Mouse (Mus musculus): ENCODE data around the gene Fhod1. TPM values are rescaled to one million over a fixed set of nuclear protein-coding genes. Genes with fewer than 3 reads are reported as not detected.

The Fhod1 gene
- polyA plus RNA-seq, 1 experiment from 2014 or later = 1.6 TPM

DNA sequence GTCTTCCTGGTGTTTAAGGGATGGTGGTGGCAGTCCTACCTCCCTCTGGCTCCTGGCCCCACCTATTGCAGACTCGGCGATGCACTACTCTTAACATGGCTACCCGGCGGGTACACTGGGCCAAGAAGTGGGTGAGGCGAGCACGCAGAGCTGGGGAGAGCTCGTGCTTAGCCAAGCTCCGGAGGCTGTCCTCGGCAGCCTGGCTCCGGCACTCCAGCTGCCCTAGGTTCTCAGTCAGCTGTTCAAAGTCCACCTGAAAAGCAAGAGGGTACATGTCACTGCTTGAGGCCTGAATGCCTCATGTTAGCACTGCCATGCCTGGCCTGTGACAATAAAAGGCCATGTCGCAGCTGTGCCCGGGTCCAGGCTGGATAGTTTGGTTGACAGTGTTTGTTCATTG, 17.4 kb downstream of the Fhod1 start:
- Histone ChIP-seq H3K36me3 (ENCODE audit: control insufficient read depth, insufficient read depth, low read length) (peaks cover 34% of the 10 kb centered on the region), H3K4me3 (ENCODE audit: low read depth, low read length) (no peak overlapping the region), H3K4me1 (ENCODE audit: control insufficient read depth, insufficient read depth, low read length) (peaks cover 10% of the 10 kb centered on the region), H3K4me2 (no peak overlapping the region), H3K27ac (ENCODE audit: low read depth, low read length) (no peak overlapping the region), H3K9ac (ENCODE audit: low read length) (no peak overlapping the region), H3K9me3 (ENCODE audit: control insufficient read depth, low read length) (no peaks in the 10 kb centered on the region), H3K27me3 (ENCODE audit: control insufficient read depth, insufficient read depth, low read length) (no peaks in the 10 kb centered on the region)
- ATAC-seq (ENCODE audit: low FRiP score) (no peak), DNase-seq (ENCODE audit: low spot score, missing footprints) (no peak)
- 96% methylated on average over 12 of the region's 12 CpGs for WGBS

DNA sequence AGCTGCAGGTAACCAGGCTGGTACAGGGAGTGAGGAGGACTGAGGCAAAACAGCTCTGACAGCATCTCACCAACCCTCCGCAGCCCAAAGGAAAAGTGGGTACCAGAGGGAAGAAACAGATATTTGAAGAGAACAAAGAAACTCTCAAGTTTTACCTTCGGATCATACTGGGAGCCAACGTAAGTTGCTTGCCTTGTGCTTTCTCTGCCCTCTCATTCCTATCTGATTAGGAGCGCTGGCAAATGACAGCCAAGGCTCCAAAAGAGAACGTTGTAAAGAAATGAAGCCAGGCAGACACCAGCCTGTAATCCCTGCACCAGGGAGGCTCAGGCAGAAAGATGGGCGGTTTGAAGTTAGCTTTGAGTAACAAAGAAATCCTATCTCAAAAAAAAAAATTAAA, 20.8 kb downstream of the Fhod1 start:
- Histone ChIP-seq H3K36me3 (ENCODE audit: control insufficient read depth, insufficient read depth, low read length) (peaks cover 27% of the 10 kb centered on the region), H3K9ac (ENCODE audit: low read length) (peak overlapping the region; percentile 74), H3K27ac (ENCODE audit: low read depth, low read length) (no peak overlapping the region), H3K4me1 (ENCODE audit: control insufficient read depth, insufficient read depth, low read length) (peaks cover 12% of the 10 kb centered on the region), H3K4me3 (ENCODE audit: low read depth, low read length) (peak overlapping the region; percentile 77), H3K9me3 (ENCODE audit: control insufficient read depth, low read length) (no peaks in the 10 kb centered on the region), H3K4me2 (peak overlapping the region; percentile 78), H3K27me3 (ENCODE audit: control insufficient read depth, insufficient read depth, low read length) (no peaks in the 10 kb centered on the region)
- no peak for DNase-seq (ENCODE audit: low spot score, missing footprints)
- no peak for ATAC-seq (ENCODE audit: low FRiP score)
- 50% methylated on average over 6 of the region's 6 CpGs for WGBS

DNA sequence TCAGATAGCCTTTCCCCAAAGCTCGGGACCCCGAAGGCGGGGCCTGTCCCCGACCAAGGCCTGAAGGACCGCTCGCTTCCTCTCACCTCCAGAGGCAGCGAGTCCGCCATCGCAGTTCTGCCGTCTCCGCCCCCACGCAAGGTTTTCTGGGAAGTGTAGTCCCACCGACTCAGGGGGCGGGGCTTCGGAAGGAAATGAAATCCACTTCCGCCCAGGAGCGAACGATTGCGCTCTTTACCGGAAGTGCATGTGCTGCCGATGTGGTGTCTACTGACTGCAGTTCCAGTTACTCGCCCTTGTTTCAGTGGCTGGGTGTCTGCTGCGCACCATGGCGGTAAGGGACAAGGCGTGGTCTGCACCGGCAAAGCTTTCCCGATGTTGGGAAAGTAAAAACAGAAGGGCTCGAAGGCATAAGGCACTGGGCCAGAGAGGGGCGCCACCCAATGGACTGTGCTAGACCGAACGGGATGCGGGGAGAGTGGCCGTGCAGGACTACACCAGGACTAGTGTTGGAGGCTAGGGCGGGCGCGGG, 21.5 kb downstream of the Fhod1 start, which contains the start of the genes Lrrc29 and Tmem208:
Lrrc29 (minus strand) TSS at position 138 of the 532 bp plus-strand sequence.
Tmem208 (plus strand) TSS at position 214 of the 532 bp plus-strand sequence.
- Histone ChIP-seq H3K4me1 (ENCODE audit: control insufficient read depth, insufficient read depth, low read length) (peaks cover 12% of the 10 kb centered on the region), H3K36me3 (ENCODE audit: control insufficient read depth, insufficient read depth, low read length) (peaks cover 22% of the 10 kb centered on the region; the same call in 1 of the 2 replicates), H3K4me3 (ENCODE audit: low read depth, low read length) (peak within 1 kb of the TSS; percentile 77), H3K9me3 (ENCODE audit: control insufficient read depth, low read length) (no peaks in the 10 kb centered on the region), H3K9ac (ENCODE audit: low read length) (peak within 1 kb of the TSS; percentile 74), H3K27me3 (ENCODE audit: control insufficient read depth, insufficient read depth, low read length) (no peaks in the 10 kb centered on the region), H3K4me2 (peak within 1 kb of the TSS; percentile 78), H3K27ac (ENCODE audit: low read depth, low read length) (peak within 1 kb of the TSS; percentile 64)
- peak; percentile 99 for DNase-seq (ENCODE audit: low spot score, missing footprints)
- peak; percentile 94 for ATAC-seq (ENCODE audit: low FRiP score)
- WGBS = under 1% methylated on average over 36 of the region's 36 CpGs

DNA sequence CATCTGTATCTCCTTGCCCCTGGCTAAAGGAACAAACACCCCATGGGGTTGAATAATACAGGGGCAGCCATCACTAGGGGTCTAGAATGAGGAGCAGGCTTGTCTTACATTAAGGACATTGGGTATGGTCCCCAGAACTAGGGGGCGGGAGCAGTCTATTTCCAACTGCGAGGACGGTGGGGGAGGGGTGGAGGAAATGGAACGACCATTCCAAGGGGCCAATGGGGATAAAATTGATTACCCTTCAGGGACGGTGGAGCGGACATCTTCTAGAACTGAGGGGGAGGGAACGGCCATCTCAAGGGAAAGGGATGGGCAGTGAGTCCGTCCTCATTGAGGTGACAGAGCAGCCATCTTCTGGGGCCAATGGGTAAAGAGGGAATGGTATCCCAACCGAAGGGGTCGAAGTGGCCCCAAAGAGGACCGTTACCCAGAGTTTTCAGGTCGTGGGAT, 22.1 kb downstream of the Fhod1 start:
- peak; percentile 88 for DNase-seq (ENCODE audit: low spot score, missing footprints)

DNA sequence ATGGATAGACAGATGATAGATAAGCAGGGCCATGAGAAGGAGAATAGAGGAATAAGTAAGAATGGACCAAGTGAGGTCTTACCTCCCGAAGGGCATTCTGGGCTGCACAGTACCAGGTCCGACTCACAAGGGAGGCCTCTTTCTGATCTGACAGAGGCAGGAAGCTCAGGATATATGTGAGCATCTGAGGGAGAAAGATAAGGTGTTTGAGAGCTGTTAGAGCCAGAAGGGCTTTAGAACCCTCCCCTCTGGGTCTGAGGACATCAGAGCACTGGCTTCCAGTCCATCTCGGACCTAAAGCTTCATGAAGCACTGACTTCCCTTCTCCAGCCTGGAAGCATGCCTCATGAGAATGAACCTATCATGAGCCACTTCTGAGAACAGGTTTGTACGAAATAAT, 24.6 kb downstream of the Fhod1 start:
- WGBS = 89% methylated on average over 4 of the region's 4 CpGs
- Histone ChIP-seq H3K4me1 (ENCODE audit: control insufficient read depth, insufficient read depth, low read length) (peaks cover 12% of the 10 kb centered on the region), H3K27me3 (ENCODE audit: control insufficient read depth, insufficient read depth, low read length) (no peaks in the 10 kb centered on the region), H3K4me2 (no peak overlapping the region), H3K4me3 (ENCODE audit: low read depth, low read length) (no peak overlapping the region), H3K27ac (ENCODE audit: low read depth, low read length) (no peak overlapping the region), H3K36me3 (ENCODE audit: control insufficient read depth, insufficient read depth, low read length) (no peaks in the 10 kb centered on the region), H3K9me3 (ENCODE audit: control insufficient read depth, low read length) (no peaks in the 10 kb centered on the region), H3K9ac (ENCODE audit: low read length) (no peak overlapping the region)
- DNase-seq (ENCODE audit: low spot score, missing footprints) (no peak), ATAC-seq (ENCODE audit: low FRiP score) (no peak)

More for the DNA sequence above, 22.1 kb downstream of the Fhod1 start:
- Histone ChIP-seq H3K27ac (ENCODE audit: low read depth, low read length) (no peak overlapping the region), H3K4me2 (peak overlapping the region; percentile 78), H3K36me3 (ENCODE audit: control insufficient read depth, insufficient read depth, low read length) (peaks cover 17% of the 10 kb centered on the region; the same call in 1 of the 2 replicates), H3K9me3 (ENCODE audit: control insufficient read depth, low read length) (no peaks in the 10 kb centered on the region), H3K4me1 (ENCODE audit: control insufficient read depth, insufficient read depth, low read length) (peaks cover 12% of the 10 kb centered on the region), H3K27me3 (ENCODE audit: control insufficient read depth, insufficient read depth, low read length) (no peaks in the 10 kb centered on the region), H3K9ac (ENCODE audit: low read length) (peak overlapping the region; percentile 74), H3K4me3 (ENCODE audit: low read depth, low read length) (peak overlapping the region; percentile 77)
- ATAC-seq (ENCODE audit: low FRiP score) = peak; percentile 78
- WGBS = 1% methylated on average over 12 of the region's 12 CpGs

- Histone ChIP-seq H3K9ac (ENCODE audit: low read length) (no peak overlapping the region), H3K36me3 (ENCODE audit: control insufficient read depth, insufficient read depth, low read length) (peaks cover under 1% of the 10 kb centered on the region; the same call in 1 of the 2 replicates), H3K4me3 (ENCODE audit: low read depth, low read length) (no peak overlapping the region), H3K9me3 (ENCODE audit: control insufficient read depth, low read length) (no peaks in the 10 kb centered on the region), H3K4me1 (ENCODE audit: control insufficient read depth, insufficient read depth, low read length) (no peaks in the 10 kb centered on the region), H3K27me3 (ENCODE audit: control insufficient read depth, insufficient read depth, low read length) (no peaks in the 10 kb centered on the region), H3K4me2 (no peak overlapping the region), H3K27ac (ENCODE audit: low read depth, low read length) (no peak overlapping the region)
- DNase-seq (ENCODE audit: low spot score, missing footprints) (no peak), ATAC-seq (ENCODE audit: low FRiP score) (no peak)
- WGBS = 81% methylated on average over 11 of the region's 11 CpGs
Measured at GRCm38 (mm10) chr8:105318662-105319190, 29.0 kb downstream of the Fhod1 start.

GRCm38 (mm10) chr8:105317941-105318340, 29.8 kb downstream of the Fhod1 start:
- no peak overlapping the region for H3K4me2 ChIP-seq
- no peak overlapping the region for H3K4me3 ChIP-seq (ENCODE audit: low read depth, low read length)
- no peaks in the 10 kb centered on the region for H3K9me3 ChIP-seq (ENCODE audit: control insufficient read depth, low read length)
- no peak overlapping the region for H3K27ac ChIP-seq (ENCODE audit: low read depth, low read length)
- WGBS = 92% methylated on average over 4 of the region's 4 CpGs
- DNase-seq (ENCODE audit: low spot score, missing footprints) (no peak), ATAC-seq (ENCODE audit: low FRiP score) (no peak)
- H3K4me1 ChIP-seq (ENCODE audit: control insufficient read depth, insufficient read depth, low read length) = no peaks in the 10 kb centered on the region
- no peaks in the 10 kb centered on the region for H3K27me3 ChIP-seq (ENCODE audit: control insufficient read depth, insufficient read depth, low read length)
- peaks cover 5% of the 10 kb centered on the region for H3K36me3 ChIP-seq (ENCODE audit: control insufficient read depth, insufficient read depth, low read length)
- H3K9ac ChIP-seq (ENCODE audit: low read length) = no peak overlapping the region

DNA sequence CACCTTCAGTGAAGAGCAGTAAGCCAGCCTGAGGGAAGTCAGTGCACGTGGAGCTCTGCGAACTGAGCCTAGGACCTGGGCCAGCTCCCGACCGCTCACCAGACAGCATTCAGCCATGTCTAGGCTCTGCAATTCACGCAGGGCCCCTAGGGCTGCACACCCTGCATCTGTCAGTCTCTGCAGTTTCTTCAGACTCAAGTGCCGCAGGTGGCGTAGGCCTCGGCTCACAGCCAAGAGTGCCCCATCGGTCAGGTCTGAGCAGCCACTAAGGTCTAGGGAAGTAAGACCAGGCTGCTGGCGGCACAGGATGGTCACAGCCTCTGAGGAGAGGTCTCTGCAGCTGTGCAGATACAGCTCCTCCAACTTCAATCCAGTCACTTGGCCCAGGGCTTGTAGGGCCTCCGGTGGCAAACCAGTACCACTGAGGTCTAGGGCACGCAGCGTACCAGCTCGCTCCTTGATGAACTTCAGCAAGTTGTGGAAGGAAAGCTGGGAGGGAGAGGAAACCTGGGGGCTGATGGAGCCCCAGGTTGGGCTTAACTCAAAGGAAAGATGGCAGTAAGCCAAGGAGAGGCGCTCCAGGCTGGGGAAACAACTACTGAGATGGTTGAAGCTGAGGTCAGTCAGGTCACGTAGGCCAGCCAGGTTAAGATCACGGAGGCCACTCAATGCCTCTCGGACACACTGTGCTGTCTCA, 32.5 kb downstream of the Fhod1 start:
- 93% methylated on average over 18 of the region's 18 CpGs for WGBS
- H3K4me2 ChIP-seq = no peak overlapping the region
- no peaks in the 10 kb centered on the region for H3K27me3 ChIP-seq (ENCODE audit: control insufficient read depth, insufficient read depth, low read length)
- H3K36me3 ChIP-seq (ENCODE audit: control insufficient read depth, insufficient read depth, low read length) = peaks cover 7% of the 10 kb centered on the region
- no peak overlapping the region for H3K9ac ChIP-seq (ENCODE audit: low read length)
- no peaks in the 10 kb centered on the region for H3K9me3 ChIP-seq (ENCODE audit: control insufficient read depth, low read length)
- H3K27ac ChIP-seq (ENCODE audit: low read depth, low read length) = no peak overlapping the region
- no peak overlapping the region for H3K4me3 ChIP-seq (ENCODE audit: low read depth, low read length)
- H3K4me1 ChIP-seq (ENCODE audit: control insufficient read depth, insufficient read depth, low read length) = no peaks in the 10 kb centered on the region
- ATAC-seq (ENCODE audit: low FRiP score) (no peak), DNase-seq (ENCODE audit: low spot score, missing footprints) (peak; percentile 69)
